Mouse (Mus musculus) lung, embryonic 16.5 days (tissue): Measurements from ENCODE around the gene Grhpr. TPM values are rescaled to one million over a fixed set of nuclear protein-coding genes. Genes with fewer than 3 reads are reported as not detected.

Experiments used
- ATAC-seq: fragments of 200-750 bp; cut with Nextera tagmentation; 2 replicates; pipeline ENCODE4 v1.8.0; 2017; ENCODE audit warnings: low read depth, mild to moderate bottlenecking, moderate library complexity
- H3K27ac ChIP-seq: fragments of 300-500 bp; sonication (generic); 2 replicates; pipeline ENCODE4 v1.5.1; 2014; ENCODE audit warnings: mild to moderate bottlenecking, control low read depth, low read length
- H3K27me3 ChIP-seq: fragments of 300-500 bp; sonication (generic); 2 replicates; pipeline ENCODE4 v1.6.1; 2014; ENCODE audit warnings: low read depth, low read length, mixed read lengths; ENCODE audit not compliant: control insufficient read depth, insufficient read depth
- H3K36me3 ChIP-seq: fragments of 300-500 bp; sonication (generic); 2 replicates; pipeline ENCODE4 v1.6.1; 2014; ENCODE audit warnings: low read length; ENCODE audit not compliant: control insufficient read depth, insufficient read depth
- H3K4me1 ChIP-seq: fragments of 300-500 bp; sonication (generic); replicated peaks from 2 replicates; pipeline ENCODE4 v1.6.1; 2014; ENCODE audit warnings: low read length, mixed read lengths; ENCODE audit not compliant: control insufficient read depth, insufficient read depth
- H3K4me2 ChIP-seq: fragments of 300-500 bp; sonication (generic); 2 replicates; pipeline ENCODE4 v1.6.1; 2014; ENCODE audit warnings: low read depth, low read length, control low read depth
- H3K4me3 ChIP-seq: fragments of 300-500 bp; sonication (generic); 2 replicates; pipeline ENCODE4 v1.5.1; 2014; ENCODE audit warnings: mild to moderate bottlenecking, low read length, control low read depth
- H3K9ac ChIP-seq: fragments of 300-500 bp; sonication (generic); 2 replicates; pipeline ENCODE4 v1.6.1; 2014; ENCODE audit warnings: low read length, control low read depth
- H3K9me3 ChIP-seq: fragments of 300-500 bp; sonication (generic); 2 replicates; pipeline ENCODE4 v1.6.1; 2016; ENCODE audit warnings: low read length; ENCODE audit not compliant: control insufficient read depth
- WGBS: fragments of 180-500 bp; shearing (Covaris S2); extraction: QIAGEN DNeasy Blood & Tissue Kit; methylation state at CpG from one replicate; pipeline ENCODE4 v1.1.7; 2014; 5-methylcytosine and 5-hydroxymethylcytosine counted together
- polyA plus RNA-seq: library from polyadenylated mRNA; unstranded; fragments of >200 nt; fragmentation: Nextera tagmentation; extraction: Ambion mirVana; gene quantifications from 2 replicates; pipeline ENCODE4 v1.2.1, GENCODE M21; 2015

Gene Grhpr
- 57.5 and 57.6 TPM in 2 replicates for polyA plus RNA-seq

DNA sequence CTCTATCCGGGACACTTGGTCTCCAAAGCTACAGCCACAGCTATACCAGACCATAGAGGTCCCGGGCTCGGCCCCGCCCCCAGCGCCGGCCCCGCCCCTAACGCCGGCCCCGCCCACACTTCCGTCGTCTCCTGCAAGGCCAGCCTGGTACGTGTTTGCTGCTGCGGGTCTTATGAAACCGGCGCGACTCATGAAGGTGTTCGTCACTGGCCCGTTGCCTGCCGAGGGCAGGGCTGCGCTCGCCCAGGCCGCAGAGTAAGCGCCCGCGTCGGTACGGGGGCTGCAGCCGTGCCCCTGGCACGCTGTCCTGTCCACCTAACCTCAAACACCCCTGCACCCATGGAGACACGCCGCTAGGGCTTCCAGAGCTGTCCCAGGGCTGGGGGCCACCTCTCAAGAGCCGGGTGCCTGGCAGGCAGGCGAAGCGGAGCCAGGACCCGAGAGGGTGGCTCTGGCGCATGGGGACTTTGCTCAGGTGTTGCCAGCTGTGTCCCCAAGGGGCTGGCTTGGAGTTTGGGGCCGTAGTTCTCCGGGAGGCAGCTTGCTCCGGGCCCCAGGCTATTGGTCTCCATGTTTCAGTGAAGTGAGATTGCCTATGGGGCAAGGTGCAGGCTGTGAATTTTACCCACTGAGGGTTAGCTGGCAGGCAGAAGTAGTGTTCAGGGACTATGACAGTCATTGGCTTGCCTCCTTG, at the start of gene Grhpr:
Gene Grhpr, plus strand, starts transcription at position 116 of the 694 bp plus-strand sequence.
- WGBS = under 1% methylated on average over 40 of the region's 40 CpGs
- no peaks in the 10 kb centered on the region for H3K36me3 ChIP-seq
- H3K4me3 ChIP-seq = peak within 1 kb of the TSS; percentile 83
- peak; percentile 98 for ATAC-seq
- H3K27me3 ChIP-seq = no peaks in the 10 kb centered on the region
- peaks cover 20% of the 10 kb centered on the region for H3K4me1 ChIP-seq
- peak within 1 kb of the TSS; percentile 88 for H3K9ac ChIP-seq
- peak within 1 kb of the TSS; percentile 88 for H3K4me2 ChIP-seq
- H3K9me3 ChIP-seq = no peaks in the 10 kb centered on the region
- H3K27ac ChIP-seq = peak within 1 kb of the TSS; percentile 89

DNA sequence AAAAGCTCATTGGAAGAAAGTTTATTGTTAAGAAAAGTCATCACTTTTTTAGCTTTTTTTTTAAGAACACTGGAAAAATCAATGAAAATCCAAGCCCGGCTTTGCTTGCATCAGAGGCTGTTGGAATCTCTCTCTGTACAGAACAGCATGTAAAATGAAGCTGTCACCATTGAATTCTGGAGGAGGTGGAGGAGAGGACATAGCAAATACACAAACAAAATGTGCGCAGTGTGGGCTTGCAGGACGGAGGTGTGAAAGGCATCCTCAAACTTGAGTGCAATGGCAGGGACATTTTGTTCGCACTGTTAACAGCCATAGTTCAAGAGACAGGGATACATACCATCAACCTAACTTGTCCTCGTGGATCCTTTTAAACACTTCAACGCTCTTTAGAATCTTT, 49.5 kb upstream of the Grhpr start:
- Histone ChIP-seq H3K4me2 (no peak overlapping the region), H3K36me3 (peaks cover 13% of the 10 kb centered on the region), H3K27me3 (no peaks in the 10 kb centered on the region), H3K9me3 (no peaks in the 10 kb centered on the region), H3K27ac (no peak overlapping the region), H3K9ac (no peak overlapping the region), H3K4me1 (no peaks in the 10 kb centered on the region), H3K4me3 (no peak overlapping the region)
- ATAC-seq = no peak
- WGBS = 90% methylated on average over 6 of the region's 6 CpGs

DNA sequence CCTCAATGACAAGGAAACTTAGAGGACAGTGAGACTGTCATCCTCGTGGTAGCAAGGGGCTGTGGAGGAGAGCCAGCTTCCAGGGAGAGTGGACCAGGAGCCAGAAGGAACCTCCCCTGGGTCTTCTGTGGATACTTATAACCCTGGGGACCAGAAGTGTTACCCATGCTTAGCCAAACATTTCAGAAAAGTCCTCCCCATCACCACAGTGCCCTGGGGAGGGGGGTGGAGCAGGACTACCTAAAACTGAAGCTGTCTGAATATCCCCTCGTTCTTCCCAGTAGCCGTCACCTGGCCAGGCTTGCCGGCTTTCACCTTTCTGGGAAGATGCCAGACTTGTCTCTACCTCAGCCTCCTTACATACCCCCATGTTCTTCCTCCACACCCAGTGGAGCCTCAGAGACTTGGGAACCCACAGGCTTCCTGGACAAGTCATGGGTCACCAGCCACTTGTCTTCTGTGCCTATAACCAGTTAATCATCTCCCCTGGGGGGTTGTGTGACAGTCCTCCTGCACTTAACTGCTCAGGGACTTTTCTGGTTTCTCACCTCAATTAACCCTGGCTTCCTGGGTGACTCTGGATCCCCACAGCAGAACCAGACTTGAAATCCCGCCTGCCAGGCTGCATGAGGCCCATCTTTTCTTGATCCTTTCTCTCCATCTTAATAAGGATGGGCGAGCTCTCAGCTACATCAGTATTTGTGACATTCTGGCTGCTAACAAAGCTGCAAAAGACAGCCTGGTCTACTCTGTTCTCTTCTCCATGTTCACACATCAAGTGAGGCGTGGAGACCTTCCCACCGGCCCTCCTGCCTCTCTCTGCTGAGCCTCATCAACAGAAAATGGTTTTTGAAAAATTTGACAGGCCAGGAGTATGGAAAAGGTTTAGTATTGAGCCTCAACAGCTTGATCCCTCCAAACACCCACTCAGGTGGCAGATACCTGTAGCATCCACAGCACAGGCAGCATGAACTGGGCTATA, 42.5 kb upstream of the Grhpr start:
- H3K4me3 ChIP-seq = no peak overlapping the region
- no peak overlapping the region for H3K9ac ChIP-seq
- no peaks in the 10 kb centered on the region for H3K4me1 ChIP-seq
- no peaks in the 10 kb centered on the region for H3K27me3 ChIP-seq
- no peak overlapping the region for H3K4me2 ChIP-seq
- WGBS = 68% methylated on average over 8 of the region's 8 CpGs
- H3K27ac ChIP-seq = no peak overlapping the region
- ATAC-seq = no peak
- no peaks in the 10 kb centered on the region for H3K9me3 ChIP-seq
- H3K36me3 ChIP-seq = no peaks in the 10 kb centered on the region

DNA sequence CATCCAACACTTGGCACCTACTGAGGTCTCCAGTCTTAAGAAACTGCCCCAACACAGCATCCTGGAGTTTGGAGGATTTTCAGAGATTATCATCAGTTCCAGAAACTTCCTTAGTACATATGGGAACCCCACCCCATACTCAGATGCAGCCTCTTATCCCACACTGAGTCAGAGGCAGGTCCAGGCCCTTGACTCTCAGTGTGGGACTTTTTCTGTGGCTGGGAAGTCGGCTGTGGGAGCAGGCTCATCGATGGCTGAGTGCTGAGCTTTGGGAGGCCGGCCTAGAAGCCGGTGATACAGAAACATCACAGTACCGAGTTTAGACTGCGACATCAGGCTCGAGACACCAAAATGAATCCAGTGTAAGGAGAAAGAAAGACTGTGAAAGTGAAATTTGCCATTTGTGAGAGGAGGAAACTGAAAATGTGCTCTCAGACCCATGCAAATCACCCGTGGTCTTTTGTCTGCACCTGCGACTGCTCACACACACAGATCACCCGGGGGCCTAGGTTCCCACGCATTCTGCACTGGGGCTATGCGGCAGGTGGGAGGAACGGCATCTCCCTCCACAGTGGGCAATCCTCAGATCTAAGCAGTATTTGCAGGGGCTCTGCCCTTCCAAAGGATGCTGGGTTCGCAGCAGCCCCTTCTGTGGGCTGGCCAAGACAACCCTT, 41.5 kb upstream of the Grhpr start:
- WGBS = 83% methylated on average over 14 of the region's 14 CpGs
- Histone ChIP-seq H3K4me2 (no peak overlapping the region), H3K27ac (no peak overlapping the region), H3K36me3 (no peaks in the 10 kb centered on the region), H3K9ac (no peak overlapping the region), H3K9me3 (no peaks in the 10 kb centered on the region), H3K4me1 (no peaks in the 10 kb centered on the region), H3K4me3 (no peak overlapping the region), H3K27me3 (no peaks in the 10 kb centered on the region)
- no peak for ATAC-seq

DNA sequence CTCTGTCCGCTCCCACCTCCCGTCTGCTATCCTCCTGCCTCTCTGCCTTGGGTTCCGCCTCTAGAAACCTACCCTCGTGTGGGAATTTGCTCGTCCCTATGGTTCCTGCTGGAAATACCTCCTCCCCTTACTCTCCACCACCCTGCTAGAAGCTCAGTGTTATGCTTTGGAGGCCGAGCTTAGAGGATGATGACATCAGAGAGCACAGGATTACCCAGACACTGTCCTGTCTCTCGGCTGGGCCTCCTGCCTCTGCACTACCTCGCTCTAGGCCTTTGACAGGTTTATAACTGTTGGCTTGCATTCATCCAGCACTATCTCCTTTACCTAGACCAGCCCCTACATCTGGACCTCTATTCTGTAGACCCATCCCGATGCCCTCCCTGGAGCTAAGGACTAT, 40.9 kb upstream of the Grhpr start:
- no peak for ATAC-seq
- no peak overlapping the region for H3K4me2 ChIP-seq
- no peaks in the 10 kb centered on the region for H3K9me3 ChIP-seq
- H3K4me3 ChIP-seq = no peak overlapping the region
- 73% methylated on average over 9 of the region's 9 CpGs for WGBS
- no peak overlapping the region for H3K27ac ChIP-seq
- H3K27me3 ChIP-seq = no peaks in the 10 kb centered on the region
- no peak overlapping the region for H3K9ac ChIP-seq
- no peaks in the 10 kb centered on the region for H3K4me1 ChIP-seq
- no peaks in the 10 kb centered on the region for H3K36me3 ChIP-seq

DNA sequence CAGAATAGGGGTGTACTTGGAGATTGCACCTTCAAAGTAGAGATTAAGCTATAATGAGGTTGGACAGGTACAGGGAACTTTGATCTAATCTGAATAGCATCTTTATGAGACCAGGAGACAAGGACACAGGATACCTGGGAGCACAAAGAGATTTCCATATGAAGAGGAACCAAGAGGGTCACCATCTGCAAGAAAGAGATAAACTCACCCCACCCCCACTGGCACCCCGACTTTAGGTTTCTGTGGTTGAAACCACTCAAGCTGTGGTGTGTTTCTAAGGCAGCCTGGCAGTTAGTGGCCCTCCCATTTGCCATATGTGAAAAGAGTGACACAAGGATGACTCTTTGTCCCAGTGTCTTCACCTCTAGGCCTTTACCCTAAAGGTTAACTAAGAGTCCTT, 39.0 kb upstream of the Grhpr start:
- Histone ChIP-seq H3K9ac (no peak overlapping the region), H3K4me3 (no peak overlapping the region), H3K4me1 (no peaks in the 10 kb centered on the region), H3K27ac (no peak overlapping the region), H3K9me3 (no peaks in the 10 kb centered on the region), H3K36me3 (no peaks in the 10 kb centered on the region), H3K27me3 (no peaks in the 10 kb centered on the region), H3K4me2 (no peak overlapping the region)
- WGBS = 76% methylated on average over 1 of the region's 1 CpGs
- no peak for ATAC-seq

DNA sequence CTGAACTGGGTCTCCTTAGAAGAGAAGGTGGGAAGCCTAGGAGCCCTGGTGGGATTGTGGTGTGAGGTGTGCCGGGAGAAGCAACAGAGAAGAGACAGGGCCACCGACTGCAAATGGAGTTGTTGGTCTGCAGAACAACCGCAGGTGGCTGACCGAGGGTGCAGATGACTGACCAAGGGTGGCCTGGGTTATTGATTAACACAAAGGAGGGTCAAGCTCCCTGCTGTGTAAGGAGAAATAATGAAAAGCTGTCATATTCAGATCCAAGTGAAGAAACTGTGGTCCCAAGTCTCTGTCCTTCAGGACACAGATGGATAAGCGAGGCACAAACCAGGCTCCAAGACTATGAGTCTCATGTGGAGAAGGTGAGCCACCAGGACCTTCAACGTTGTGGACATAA, 37.7 kb upstream of the Grhpr start:
- Histone ChIP-seq H3K4me2 (no peak overlapping the region), H3K27ac (no peak overlapping the region), H3K4me1 (no peaks in the 10 kb centered on the region), H3K36me3 (no peaks in the 10 kb centered on the region), H3K27me3 (no peaks in the 10 kb centered on the region), H3K9me3 (no peaks in the 10 kb centered on the region), H3K9ac (no peak overlapping the region), H3K4me3 (no peak overlapping the region)
- no peak for ATAC-seq
- WGBS = 77% methylated on average over 6 of the region's 6 CpGs

DNA sequence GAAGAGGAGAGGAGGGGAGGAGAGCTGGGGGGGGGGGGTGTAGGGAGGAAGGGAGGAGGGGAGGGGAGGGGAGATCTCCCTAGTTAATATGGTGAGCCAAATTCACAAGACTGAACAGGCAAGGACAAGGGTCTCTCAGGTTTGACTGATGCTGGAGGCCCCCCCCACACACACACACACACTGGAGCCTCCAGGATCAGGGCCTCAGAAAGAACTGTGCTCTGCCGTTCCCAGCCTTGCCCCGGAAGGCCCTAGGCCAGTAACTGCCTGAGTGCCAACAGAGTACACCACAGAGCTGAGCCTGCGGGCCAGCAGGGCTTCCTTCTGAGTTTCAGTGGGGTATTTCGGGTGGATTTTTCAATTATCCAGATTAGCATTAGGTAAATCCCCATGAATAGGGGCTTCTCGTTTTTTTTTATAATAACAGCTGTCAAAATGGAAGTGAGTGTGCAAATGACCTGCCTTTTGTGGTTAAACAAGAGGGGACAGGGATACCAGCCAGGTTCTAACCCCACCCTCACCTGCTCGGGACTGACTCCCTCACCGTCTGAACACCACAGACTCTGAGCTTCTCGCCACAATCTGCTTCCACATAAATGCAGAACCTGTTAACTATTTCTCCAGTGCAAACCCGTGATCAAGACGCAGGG, 36.6 kb upstream of the Grhpr start:
- Histone ChIP-seq H3K9me3 (no peaks in the 10 kb centered on the region), H3K9ac (no peak overlapping the region), H3K27me3 (no peaks in the 10 kb centered on the region), H3K4me1 (no peaks in the 10 kb centered on the region), H3K36me3 (no peaks in the 10 kb centered on the region), H3K27ac (no peak overlapping the region), H3K4me2 (no peak overlapping the region), H3K4me3 (no peak overlapping the region)
- WGBS = 78% methylated on average over 10 of the region's 10 CpGs
- ATAC-seq = no peak
